Mouse (Mus musculus): ENCODE measurements around the gene Rhobtb1. TPM values are rescaled to one million over a fixed set of nuclear protein-coding genes. Genes with fewer than 3 reads are reported as not detected.

Gene Rhobtb1
- polyA plus RNA-seq, 1 experiment from 2014 or later = 11.4 TPM

DNA sequence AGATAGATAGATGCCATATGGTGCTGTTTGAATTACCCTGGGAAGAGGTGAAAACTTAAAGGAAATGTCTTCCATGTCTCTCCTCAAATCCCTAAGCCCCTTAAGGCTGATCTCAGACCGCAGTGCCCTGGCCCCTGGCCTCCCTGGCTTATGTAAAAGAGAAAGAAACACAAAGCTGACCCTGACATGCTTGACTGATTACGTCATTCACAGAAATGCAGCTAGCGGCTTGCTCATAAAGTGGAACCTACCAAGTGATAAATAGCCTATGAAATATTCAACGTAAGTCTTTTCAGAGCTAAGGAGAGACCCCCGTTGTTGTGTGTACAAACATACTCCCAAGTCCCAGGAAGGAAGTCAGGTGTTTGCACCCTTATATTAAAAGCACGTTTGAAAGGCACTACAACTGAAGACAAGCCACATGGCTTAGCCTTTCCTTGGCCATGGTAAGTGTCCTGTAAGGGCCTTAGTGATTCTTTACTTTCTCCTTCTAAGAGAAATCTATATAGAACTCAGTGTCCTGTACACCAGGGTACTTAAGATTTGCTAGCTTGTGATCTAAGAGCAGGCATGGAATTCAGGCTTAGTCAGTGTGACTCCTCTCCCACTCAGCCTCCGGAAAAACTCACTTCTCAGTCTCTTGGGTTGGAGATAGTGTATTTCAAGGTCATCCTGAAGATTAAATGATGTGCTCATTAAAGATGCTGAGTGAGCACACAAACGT lies 53.6 kb downstream of the Rhobtb1 start:
- no peak for ATAC-seq
- H3K4me3 ChIP-seq (ENCODE audit: low read length) = no peak overlapping the region
- WGBS = 25% methylated on average over 8 of the region's 8 CpGs
- peaks cover 2% of the 10 kb centered on the region; the same call in 1 of the 2 replicates for H3K9me3 ChIP-seq (ENCODE audit: control insufficient read depth, low read length)
- H3K4me2 ChIP-seq (ENCODE audit: low read length) = no peak overlapping the region
- no peaks in the 10 kb centered on the region for H3K27me3 ChIP-seq (replicated peaks; ENCODE audit: control insufficient read depth, insufficient read depth, low read length)
- H3K36me3 ChIP-seq (ENCODE audit: control insufficient read depth, insufficient read depth, low read length) = no peaks in the 10 kb centered on the region
- H3K4me1 ChIP-seq (ENCODE audit: control insufficient read depth, insufficient read depth, low read depth, low read length) = no peaks in the 10 kb centered on the region
- no peak overlapping the region for H3K9ac ChIP-seq (ENCODE audit: low read depth, low read length)
- H3K27ac ChIP-seq (ENCODE audit: low read depth, low read length) = no peak overlapping the region

DNA sequence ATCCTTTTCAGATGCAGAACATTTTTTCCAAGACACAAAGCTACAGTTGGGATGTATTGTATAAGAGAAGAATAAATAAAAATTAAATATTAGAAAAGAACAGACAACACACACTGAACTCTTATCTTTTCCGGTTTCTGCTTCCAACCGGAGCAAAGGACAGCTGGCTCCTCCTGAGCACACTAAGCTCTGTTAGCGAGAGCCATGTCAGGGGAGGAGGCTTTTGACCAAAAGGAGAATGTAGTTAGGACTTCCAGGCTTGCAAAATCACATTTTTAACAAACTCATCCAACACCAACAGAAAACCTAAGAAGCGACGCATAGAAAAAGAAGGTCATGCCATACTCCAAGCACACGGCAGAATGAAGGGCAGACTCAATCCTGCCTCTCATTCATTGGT lies 54.8 kb downstream of the Rhobtb1 start:
- H3K4me3 ChIP-seq (ENCODE audit: low read length) = no peak overlapping the region
- ATAC-seq = no peak
- no peak overlapping the region for H3K4me2 ChIP-seq (ENCODE audit: low read length)
- H3K4me1 ChIP-seq (ENCODE audit: control insufficient read depth, insufficient read depth, low read depth, low read length) = no peaks in the 10 kb centered on the region; the same call in 1 of the 2 replicates
- no peaks in the 10 kb centered on the region for H3K27me3 ChIP-seq (replicated peaks; ENCODE audit: control insufficient read depth, insufficient read depth, low read length)
- WGBS = 87% methylated on average over 6 of the region's 6 CpGs
- H3K36me3 ChIP-seq (ENCODE audit: control insufficient read depth, insufficient read depth, low read length) = no peaks in the 10 kb centered on the region
- H3K9me3 ChIP-seq (ENCODE audit: control insufficient read depth, low read length) = peaks cover 2% of the 10 kb centered on the region; the same call in 1 of the 2 replicates
- H3K27ac ChIP-seq (ENCODE audit: low read depth, low read length) = no peak overlapping the region
- no peak overlapping the region for H3K9ac ChIP-seq (ENCODE audit: low read depth, low read length)

DNA sequence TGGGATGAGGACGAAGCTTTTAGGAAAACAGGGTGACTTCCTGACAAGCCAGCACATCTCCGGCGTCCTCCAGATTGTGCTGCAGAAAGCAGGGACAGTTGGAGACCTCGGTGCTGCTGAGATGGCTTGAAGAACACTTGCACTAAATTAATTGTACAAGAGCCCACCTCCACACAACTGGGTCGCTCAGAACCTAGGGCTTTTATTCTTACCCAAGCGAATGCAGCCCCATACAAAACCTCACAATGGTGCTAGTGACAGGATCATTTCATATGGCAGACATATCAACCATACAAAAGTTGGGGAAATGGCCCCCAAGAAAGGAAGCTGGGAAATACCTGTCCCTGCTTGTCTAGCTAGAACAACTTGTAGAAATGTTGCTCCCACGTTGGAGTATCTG lies 56.2 kb downstream of the Rhobtb1 start:
- H3K27me3 ChIP-seq (replicated peaks; ENCODE audit: control insufficient read depth, insufficient read depth, low read length) = no peaks in the 10 kb centered on the region
- peaks cover 9% of the 10 kb centered on the region for H3K4me1 ChIP-seq (ENCODE audit: control insufficient read depth, insufficient read depth, low read depth, low read length)
- no peak overlapping the region for H3K9ac ChIP-seq (ENCODE audit: low read depth, low read length)
- 89% methylated on average over 7 of the region's 7 CpGs for WGBS
- no peaks in the 10 kb centered on the region for H3K36me3 ChIP-seq (ENCODE audit: control insufficient read depth, insufficient read depth, low read length)
- H3K27ac ChIP-seq (ENCODE audit: low read depth, low read length) = no peak overlapping the region
- H3K4me3 ChIP-seq (ENCODE audit: low read length) = no peak overlapping the region
- H3K4me2 ChIP-seq (ENCODE audit: low read length) = no peak overlapping the region
- ATAC-seq = no peak
- H3K9me3 ChIP-seq (ENCODE audit: control insufficient read depth, low read length) = peaks cover 2% of the 10 kb centered on the region; the same call in 1 of the 2 replicates

DNA sequence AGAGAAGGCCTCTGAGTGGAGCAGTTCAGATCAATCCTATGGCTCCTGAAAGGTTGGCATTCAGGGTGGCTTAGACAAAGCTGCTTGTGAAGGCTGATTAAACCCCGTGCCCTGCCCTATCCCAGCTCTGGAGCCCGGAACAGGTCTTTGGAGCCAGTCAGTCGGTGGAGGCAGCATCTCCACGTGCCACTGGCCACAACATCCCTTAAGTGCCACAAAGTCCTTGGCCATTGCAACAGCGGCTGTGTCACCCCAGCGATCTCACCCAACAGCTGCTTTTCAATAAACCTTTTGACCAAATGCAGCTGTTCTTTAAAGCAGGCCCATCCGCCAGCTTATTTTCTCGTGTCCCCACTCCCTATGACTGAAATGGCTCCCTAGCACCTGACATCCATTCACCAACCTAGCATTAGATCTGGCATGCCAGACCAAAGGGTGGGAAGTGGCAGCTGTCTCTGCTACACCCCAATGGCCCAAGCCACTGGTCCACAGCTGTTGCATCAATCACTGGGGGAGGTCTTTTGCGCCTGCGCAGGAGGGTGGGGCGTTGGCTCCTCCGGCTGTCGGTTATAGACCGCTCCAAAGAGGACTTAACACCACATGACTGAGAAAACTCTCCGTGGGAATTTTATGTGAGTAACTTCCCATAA lies 56.9 kb downstream of the Rhobtb1 start:
- Histone ChIP-seq H3K4me3 (ENCODE audit: low read length) (no peak overlapping the region), H3K9me3 (ENCODE audit: control insufficient read depth, low read length) (peaks cover 2% of the 10 kb centered on the region; the same call in 1 of the 2 replicates), H3K9ac (ENCODE audit: low read depth, low read length) (no peak overlapping the region), H3K4me2 (ENCODE audit: low read length) (no peak overlapping the region), H3K4me1 (ENCODE audit: control insufficient read depth, insufficient read depth, low read depth, low read length) (peaks cover 9% of the 10 kb centered on the region), H3K27ac (ENCODE audit: low read depth, low read length) (no peak overlapping the region), H3K27me3 (replicated peaks; ENCODE audit: control insufficient read depth, insufficient read depth, low read length) (no peaks in the 10 kb centered on the region), H3K36me3 (ENCODE audit: control insufficient read depth, insufficient read depth, low read length) (no peaks in the 10 kb centered on the region)
- WGBS = 83% methylated on average over 15 of the region's 15 CpGs
- no peak for ATAC-seq

- H3K4me3 ChIP-seq (ENCODE audit: low read length) = no peak overlapping the region
- no peak overlapping the region for H3K9ac ChIP-seq (ENCODE audit: low read depth, low read length)
- no peak overlapping the region for H3K27ac ChIP-seq (ENCODE audit: low read depth, low read length)
- no peaks in the 10 kb centered on the region for H3K27me3 ChIP-seq (replicated peaks; ENCODE audit: control insufficient read depth, insufficient read depth, low read length)
- H3K36me3 ChIP-seq (ENCODE audit: control insufficient read depth, insufficient read depth, low read length) = no peaks in the 10 kb centered on the region
- H3K4me1 ChIP-seq (ENCODE audit: control insufficient read depth, insufficient read depth, low read depth, low read length) = peaks cover 11% of the 10 kb centered on the region
- 95% methylated on average over 3 of the region's 3 CpGs for WGBS
- H3K9me3 ChIP-seq (ENCODE audit: control insufficient read depth, low read length) = peaks cover 2% of the 10 kb centered on the region; the same call in 1 of the 2 replicates
- H3K4me2 ChIP-seq (ENCODE audit: low read length) = no peak overlapping the region
- ATAC-seq = no peak
Observed at GRCm38 (mm10) chr10:69208705-69209104, 57.5 kb downstream of the Rhobtb1 start.

DNA sequence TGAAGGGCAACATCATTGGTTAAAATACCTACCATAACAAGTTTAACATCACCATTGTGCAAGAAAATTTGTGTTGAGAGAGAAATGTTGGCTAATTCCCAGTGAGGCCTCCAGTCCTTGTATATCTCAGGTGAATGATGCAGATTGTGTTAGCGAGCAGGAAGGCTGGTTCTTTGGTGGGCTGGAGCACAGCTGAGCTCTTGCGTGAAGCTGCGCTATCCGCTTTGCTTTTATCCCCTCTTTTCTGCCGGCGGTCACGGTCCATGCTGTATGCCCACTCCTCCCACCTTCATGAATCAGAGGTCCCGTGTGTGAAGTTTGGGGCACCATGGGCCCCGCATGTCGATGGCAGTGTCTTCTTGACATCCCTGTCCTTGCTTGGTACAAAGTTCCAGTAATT lies 58.8 kb downstream of the Rhobtb1 start:
- peaks cover 17% of the 10 kb centered on the region for H3K4me1 ChIP-seq (ENCODE audit: control insufficient read depth, insufficient read depth, low read depth, low read length)
- no peak overlapping the region for H3K27ac ChIP-seq (ENCODE audit: low read depth, low read length)
- peaks cover 2% of the 10 kb centered on the region; the same call in 1 of the 2 replicates for H3K9me3 ChIP-seq (ENCODE audit: control insufficient read depth, low read length)
- H3K4me2 ChIP-seq (ENCODE audit: low read length) = no peak overlapping the region
- H3K4me3 ChIP-seq (ENCODE audit: low read length) = no peak overlapping the region
- H3K36me3 ChIP-seq (ENCODE audit: control insufficient read depth, insufficient read depth, low read length) = no peaks in the 10 kb centered on the region
- H3K27me3 ChIP-seq (replicated peaks; ENCODE audit: control insufficient read depth, insufficient read depth, low read length) = no peaks in the 10 kb centered on the region
- H3K9ac ChIP-seq (ENCODE audit: low read depth, low read length) = no peak overlapping the region
- WGBS = 91% methylated on average over 10 of the region's 10 CpGs
- no peak for ATAC-seq

DNA sequence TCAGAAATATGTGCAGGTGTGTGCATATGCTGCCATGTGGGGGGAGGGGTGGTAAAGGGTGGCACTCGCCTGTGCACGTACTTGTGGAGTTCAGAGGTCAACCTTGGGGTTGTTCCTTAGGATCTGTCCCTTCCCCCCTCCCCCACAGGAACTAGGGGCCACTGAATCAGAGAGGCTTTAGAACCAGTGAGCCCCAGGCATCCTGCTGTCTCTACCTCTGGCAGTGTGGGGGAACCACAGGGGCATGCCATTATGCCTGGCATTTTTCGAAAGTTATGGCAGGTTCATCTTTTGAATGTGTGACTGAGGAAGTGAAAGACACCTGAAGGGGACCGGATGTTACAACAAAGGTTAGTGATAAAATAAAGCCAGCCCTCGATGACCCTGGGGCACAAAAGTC lies 59.4 kb downstream of the Rhobtb1 start:
- Histone ChIP-seq H3K9ac (ENCODE audit: low read depth, low read length) (no peak overlapping the region), H3K36me3 (ENCODE audit: control insufficient read depth, insufficient read depth, low read length) (no peaks in the 10 kb centered on the region), H3K27ac (ENCODE audit: low read depth, low read length) (no peak overlapping the region), H3K27me3 (replicated peaks; ENCODE audit: control insufficient read depth, insufficient read depth, low read length) (no peaks in the 10 kb centered on the region), H3K4me3 (ENCODE audit: low read length) (no peak overlapping the region), H3K4me1 (ENCODE audit: control insufficient read depth, insufficient read depth, low read depth, low read length) (peaks cover 17% of the 10 kb centered on the region), H3K9me3 (ENCODE audit: control insufficient read depth, low read length) (peaks cover 2% of the 10 kb centered on the region; the same call in 1 of the 2 replicates), H3K4me2 (ENCODE audit: low read length) (no peak overlapping the region)
- no peak for ATAC-seq
- WGBS = 91% methylated on average over 5 of the region's 5 CpGs

- peak overlapping the region; percentile 97 for H3K27ac ChIP-seq (ENCODE audit: low read depth, low read length)
- H3K36me3 ChIP-seq (ENCODE audit: control insufficient read depth, insufficient read depth, low read length) = no peaks in the 10 kb centered on the region
- H3K27me3 ChIP-seq (replicated peaks; ENCODE audit: control insufficient read depth, insufficient read depth, low read length) = no peaks in the 10 kb centered on the region
- H3K4me1 ChIP-seq (ENCODE audit: control insufficient read depth, insufficient read depth, low read depth, low read length) = peaks cover 17% of the 10 kb centered on the region
- ATAC-seq = no peak
- peak overlapping the region; percentile 97 for H3K9ac ChIP-seq (ENCODE audit: low read depth, low read length)
- H3K4me2 ChIP-seq (ENCODE audit: low read length) = peak overlapping the region; percentile 95
- H3K4me3 ChIP-seq (ENCODE audit: low read length) = peak overlapping the region; percentile 81
- WGBS = 60% methylated on average over 8 of the region's 8 CpGs
- peaks cover 2% of the 10 kb centered on the region; the same call in 1 of the 2 replicates for H3K9me3 ChIP-seq (ENCODE audit: control insufficient read depth, low read length)
Observed at GRCm38 (mm10) chr10:69211560-69211959, 60.3 kb downstream of the Rhobtb1 start.

GRCm38 (mm10) chr10:69211976-69212375 lies 60.7 kb downstream of the Rhobtb1 start:
- Histone ChIP-seq H3K4me1 (ENCODE audit: control insufficient read depth, insufficient read depth, low read depth, low read length) (peaks cover 17% of the 10 kb centered on the region), H3K36me3 (ENCODE audit: control insufficient read depth, insufficient read depth, low read length) (no peaks in the 10 kb centered on the region), H3K9me3 (ENCODE audit: control insufficient read depth, low read length) (peaks cover 2% of the 10 kb centered on the region; the same call in 1 of the 2 replicates), H3K4me2 (ENCODE audit: low read length) (peak overlapping the region; percentile 95), H3K9ac (ENCODE audit: low read depth, low read length) (peak overlapping the region; percentile 97), H3K27me3 (replicated peaks; ENCODE audit: control insufficient read depth, insufficient read depth, low read length) (no peaks in the 10 kb centered on the region), H3K27ac (ENCODE audit: low read depth, low read length) (peak overlapping the region; percentile 97), H3K4me3 (ENCODE audit: low read length) (peak overlapping the region; percentile 81)
- 5% methylated on average over 14 of the region's 14 CpGs for WGBS
- ATAC-seq = peak; percentile 37; the same call in 1 of the 2 replicates
